Mouse (Mus musculus) hindbrain, embryonic 14.5 days (tissue): ENCODE data around the gene Gng7. TPM values are rescaled to one million over a fixed set of nuclear protein-coding genes. Genes with fewer than 3 reads are reported as not detected.
A peak's percentile ranks its signal among the peaks of the same experiment; 100 is the strongest.

Experiments used
- ATAC-seq: fragments of 200-750 bp; cut with Nextera tagmentation; 2 replicates; pipeline ENCODE4 v1.8.0; 2017; ENCODE audit warnings: moderate number of reproducible peaks, mild to moderate bottlenecking, moderate TSS enrichment, moderate library complexity; ENCODE audit not compliant: low FRiP score
- DNase-seq: peaks from one replicate; pipeline ENCODE4 v3.0.0-alpha.2; 2015; ENCODE audit warnings: low spot score
- H3K27ac ChIP-seq: fragments of 300-500 bp; sonication (generic); 2 replicates; pipeline ENCODE4 v1.5.1; 2014; ENCODE audit warnings: mild to moderate bottlenecking, moderate library complexity
- H3K27me3 ChIP-seq: fragments of 300-500 bp; sonication (generic); 2 replicates; pipeline ENCODE4 v1.6.1; 2014; ENCODE audit warnings: mild to moderate bottlenecking, low read length, mixed read lengths; ENCODE audit not compliant: control insufficient read depth, insufficient read depth
- H3K36me3 ChIP-seq: fragments of 300-500 bp; sonication (generic); replicated peaks from 2 replicates; pipeline ENCODE4 v1.6.1; 2014; ENCODE audit not compliant: control insufficient read depth, insufficient read depth
- H3K4me1 ChIP-seq: fragments of 300-500 bp; sonication (generic); replicated peaks from 2 replicates; pipeline ENCODE4 v1.6.1; 2014; ENCODE audit warnings: antibody characterized with exemption, low read length, mixed read lengths; ENCODE audit not compliant: control insufficient read depth, insufficient read depth
- H3K4me2 ChIP-seq: fragments of 300-500 bp; sonication (generic); replicated peaks from 2 replicates; pipeline ENCODE4 v1.6.1; 2014; ENCODE audit warnings: mild to moderate bottlenecking, moderate library complexity
- H3K4me3 ChIP-seq: fragments of 300-500 bp; sonication (generic); replicated peaks from 2 replicates; pipeline ENCODE4 v1.5.1; 2014; ENCODE audit warnings: mild to moderate bottlenecking, low read length
- H3K9ac ChIP-seq: fragments of 300-500 bp; sonication (generic); 2 replicates; pipeline ENCODE4 v1.6.1; 2014
- H3K9me3 ChIP-seq: fragments of 300-500 bp; sonication (generic); 2 replicates; pipeline ENCODE4 v1.6.1; 2016; ENCODE audit warnings: low read length; ENCODE audit not compliant: control insufficient read depth
- WGBS: fragments of 180-500 bp; shearing (Covaris S2); extraction: QIAGEN DNeasy Blood & Tissue Kit; methylation state at CpG from one replicate; pipeline ENCODE4 v1.1.7; 2014; 5-methylcytosine and 5-hydroxymethylcytosine counted together
- polyA plus RNA-seq: library from polyadenylated mRNA; unstranded; fragments of >200 nt; fragmentation: Nextera tagmentation; extraction: Ambion mirVana; gene quantifications from 2 replicates; pipeline ENCODE4 v1.2.1, GENCODE M21; 2014

The Gng7 gene
- polyA plus RNA-seq, 1 experiment from 2014 or later: 17.7 TPM

DNA sequence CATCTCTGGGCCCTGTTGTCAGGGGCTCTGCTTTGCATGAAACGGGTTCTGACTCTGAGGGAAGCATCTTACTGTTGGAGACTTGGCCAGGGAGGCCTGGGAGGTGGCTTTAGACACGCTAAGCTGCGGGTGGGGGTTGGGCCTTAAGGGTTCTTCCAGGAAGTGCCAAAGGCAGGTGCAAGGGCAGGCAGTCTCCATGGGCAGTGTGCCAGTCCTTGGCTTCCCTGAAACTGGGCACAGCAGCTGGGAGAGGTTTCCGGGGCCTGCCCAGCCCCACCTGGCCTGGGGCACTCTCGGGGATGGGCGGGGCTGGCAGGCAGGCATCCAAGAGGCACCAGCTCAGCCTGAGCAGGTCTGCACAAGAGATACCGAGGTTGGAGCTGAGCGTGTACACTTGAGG is 77.1 kb downstream of the Gng7 start:
- Histone ChIP-seq H3K27ac (peak overlapping the region; percentile 38; the same call in 1 of the 2 replicates), H3K27me3 (peaks cover 48% of the 10 kb centered on the region)

GRCm38 (mm10) chr10:80936810-80937164 is 78.0 kb downstream of the Gng7 start:
- ATAC-seq: no peak
- Histone ChIP-seq H3K4me1 (peaks cover 69% of the 10 kb centered on the region), H3K4me3 (no peak overlapping the region), H3K27ac (no peak overlapping the region), H3K4me2 (peak overlapping the region; percentile 39), H3K36me3 (no peaks in the 10 kb centered on the region), H3K27me3 (peaks cover 55% of the 10 kb centered on the region), H3K9me3 (no peaks in the 10 kb centered on the region), H3K9ac (peak overlapping the region; percentile 28)
- DNase-seq: no peak
- 11% methylated on average over 6 of the region's 6 CpGs for WGBS

More for the DNA sequence above, 77.1 kb downstream of the Gng7 start:
- DNase-seq (no peak), ATAC-seq (no peak)
- no peak overlapping the region for H3K9ac ChIP-seq
- no peaks in the 10 kb centered on the region for H3K36me3 ChIP-seq
- WGBS: 28% methylated on average over 8 of the region's 8 CpGs
- H3K9me3 ChIP-seq: no peaks in the 10 kb centered on the region
- no peak overlapping the region for H3K4me2 ChIP-seq
- H3K4me3 ChIP-seq: no peak overlapping the region
- H3K4me1 ChIP-seq: peaks cover 60% of the 10 kb centered on the region

- Histone ChIP-seq H3K27me3 (peaks cover 61% of the 10 kb centered on the region), H3K4me1 (peaks cover 74% of the 10 kb centered on the region), H3K27ac (peak overlapping the region; percentile 58)
These were observed 78.5 kb downstream of the Gng7 start for GRCm38 (mm10) chr10:80936135-80936809.

DNA sequence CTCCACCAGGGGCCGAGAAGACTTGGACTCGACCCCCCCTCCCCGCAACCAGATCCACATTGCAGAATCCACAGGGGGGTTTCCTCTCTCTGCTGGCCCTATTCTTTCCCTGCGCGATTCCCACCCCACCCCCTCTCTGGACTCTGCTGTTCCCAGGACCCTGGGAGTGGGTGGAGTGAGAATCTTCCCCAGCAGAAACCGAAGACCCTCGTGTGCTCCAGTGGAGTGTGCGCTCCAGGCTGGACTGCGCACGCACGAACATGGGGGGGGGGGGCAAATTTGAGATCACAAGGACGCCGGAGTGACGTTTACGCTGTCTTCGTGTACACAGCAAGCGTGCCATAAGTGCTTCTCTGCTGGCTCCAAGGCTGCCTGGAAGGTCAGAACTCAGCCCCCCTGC is 79.0 kb downstream of the Gng7 start:
- peak overlapping the region; percentile 12 for H3K4me3 ChIP-seq
- WGBS: 4% methylated on average over 17 of the region's 17 CpGs
- peak overlapping the region; percentile 28; the same call in 1 of the 2 replicates for H3K9ac ChIP-seq
- peaks cover 79% of the 10 kb centered on the region for H3K4me1 ChIP-seq
- peaks cover 65% of the 10 kb centered on the region for H3K27me3 ChIP-seq
- H3K9me3 ChIP-seq: no peaks in the 10 kb centered on the region
- DNase-seq (no peak), ATAC-seq (no peak)
- H3K36me3 ChIP-seq: no peaks in the 10 kb centered on the region
- peak overlapping the region; percentile 58; the same call in 1 of the 2 replicates for H3K27ac ChIP-seq
- H3K4me2 ChIP-seq: peak overlapping the region; percentile 39

More at GRCm38 (mm10) chr10:80936135-80936809, 78.5 kb downstream of the Gng7 start:
- peak overlapping the region; percentile 39 for H3K4me2 ChIP-seq
- H3K36me3 ChIP-seq: no peaks in the 10 kb centered on the region
- no peaks in the 10 kb centered on the region for H3K9me3 ChIP-seq
- ATAC-seq: peak; percentile 52; the same call in 1 of the 2 replicates
- H3K4me3 ChIP-seq: peak overlapping the region; percentile 12
- 1% methylated on average over 37 of the region's 37 CpGs for WGBS
- DNase-seq: peak; percentile 75
- peak overlapping the region; percentile 28 for H3K9ac ChIP-seq

DNA sequence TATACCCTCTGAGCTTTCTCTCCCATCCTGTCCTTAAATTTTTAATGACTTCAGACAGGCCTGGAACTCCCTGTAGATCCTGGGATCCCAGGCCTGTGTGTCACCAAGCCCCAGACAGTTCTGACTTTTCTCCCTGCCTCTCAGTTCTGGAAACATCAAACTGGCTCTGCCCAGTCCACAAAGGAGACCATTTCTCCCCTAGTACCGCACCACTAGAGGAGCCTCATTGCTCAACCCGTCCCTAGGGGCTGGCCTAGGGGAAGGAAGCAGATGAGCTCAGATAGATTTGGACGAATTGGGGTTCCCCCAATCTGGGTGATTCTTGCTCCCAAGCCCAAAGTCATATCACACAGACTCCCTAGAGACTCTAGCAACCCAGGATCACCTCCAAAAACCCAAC is 79.5 kb downstream of the Gng7 start:
- no peak for DNase-seq
- Histone ChIP-seq H3K27me3 (peaks cover 69% of the 10 kb centered on the region), H3K4me2 (peak overlapping the region; percentile 39; the same call in 1 of the 2 replicates), H3K9ac (no peak overlapping the region), H3K4me1 (peaks cover 80% of the 10 kb centered on the region), H3K9me3 (no peaks in the 10 kb centered on the region), H3K4me3 (no peak overlapping the region), H3K27ac (no peak overlapping the region), H3K36me3 (no peaks in the 10 kb centered on the region)
- WGBS: 3% methylated on average over 3 of the region's 3 CpGs
- no peak for ATAC-seq

DNA sequence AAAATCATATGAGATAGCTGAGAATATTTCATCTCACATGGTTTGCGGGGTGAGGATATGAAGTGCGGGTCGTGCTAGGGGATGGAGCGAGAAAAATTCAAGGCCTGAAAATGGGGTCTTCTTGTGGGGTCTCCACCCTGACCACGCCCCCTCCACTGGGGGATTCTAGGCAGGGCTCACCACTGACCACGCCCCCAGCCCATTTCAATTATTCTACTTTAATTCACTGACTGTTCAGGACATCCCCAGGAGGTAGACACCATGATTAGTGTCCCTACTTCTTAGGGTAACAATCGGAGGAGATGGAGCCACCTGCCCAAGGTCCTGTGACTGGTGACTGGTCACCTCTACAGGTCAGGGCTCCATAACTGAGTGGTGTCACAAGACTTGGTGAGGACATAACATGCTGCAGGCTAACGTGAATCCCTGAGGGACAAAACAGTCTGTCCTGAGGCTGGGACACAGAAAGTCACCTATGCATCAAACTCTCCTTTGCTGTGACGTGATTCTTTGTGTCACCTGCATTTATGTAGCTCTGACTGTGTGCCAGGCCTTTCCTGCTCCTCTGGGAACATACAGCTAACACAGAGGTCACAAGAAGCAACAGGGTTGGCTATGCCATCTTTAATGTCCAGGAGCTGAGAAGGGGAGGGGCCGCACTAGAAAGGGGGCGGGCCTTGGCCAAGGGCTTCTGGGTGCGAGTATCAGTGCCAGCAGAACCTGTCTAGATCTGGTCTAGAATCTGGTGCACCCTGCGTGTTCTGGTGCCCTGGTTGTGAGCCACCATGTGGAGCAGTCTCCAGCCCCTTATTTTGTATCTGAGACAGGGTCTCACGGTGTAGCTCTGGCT is 80.4 kb downstream of the Gng7 start:
- DNase-seq: no peak
- ATAC-seq: no peak
- H3K9ac ChIP-seq: no peak overlapping the region
- peaks cover 78% of the 10 kb centered on the region for H3K4me1 ChIP-seq
- H3K9me3 ChIP-seq: no peaks in the 10 kb centered on the region
- 33% methylated on average over 14 of the region's 14 CpGs for WGBS
- no peak overlapping the region for H3K4me2 ChIP-seq
- H3K27me3 ChIP-seq: peaks cover 71% of the 10 kb centered on the region
- H3K36me3 ChIP-seq: no peaks in the 10 kb centered on the region
- H3K27ac ChIP-seq: no peak overlapping the region
- H3K4me3 ChIP-seq: no peak overlapping the region

DNA sequence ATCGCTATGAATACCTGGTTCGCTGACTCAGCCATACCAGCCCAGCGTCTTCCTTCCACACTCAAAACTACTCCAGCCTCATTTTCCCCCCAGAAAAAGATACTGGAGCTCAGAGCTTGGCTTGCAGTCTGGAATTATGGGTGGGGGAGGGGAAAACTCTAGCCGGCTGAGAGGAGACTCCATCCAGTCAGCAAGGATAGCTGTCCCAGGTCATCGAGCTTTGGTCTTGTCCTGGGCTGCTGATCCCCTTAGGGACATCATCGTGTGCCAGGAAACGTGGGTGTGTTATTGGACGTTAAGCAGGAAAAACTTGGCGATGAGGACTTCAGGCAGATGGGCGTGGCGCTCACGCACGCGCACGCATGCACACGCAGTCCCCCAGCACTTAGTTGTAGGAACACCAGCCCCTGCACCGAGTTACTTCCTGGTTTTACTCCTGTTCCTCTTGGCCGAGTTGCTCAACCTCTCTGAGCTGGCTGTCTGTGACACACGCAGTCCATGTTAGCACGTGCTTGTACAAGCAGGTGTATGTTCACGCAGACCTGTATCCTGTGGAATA is 81.2 kb downstream of the Gng7 start:
- no peak for DNase-seq
- ATAC-seq: no peak
- H3K27me3 ChIP-seq: peaks cover 71% of the 10 kb centered on the region
- no peaks in the 10 kb centered on the region for H3K36me3 ChIP-seq
- no peak overlapping the region for H3K9ac ChIP-seq
- H3K4me2 ChIP-seq: peak overlapping the region; percentile 30
- no peaks in the 10 kb centered on the region for H3K9me3 ChIP-seq
- WGBS: 4% methylated on average over 21 of the region's 21 CpGs
- H3K4me1 ChIP-seq: peaks cover 75% of the 10 kb centered on the region
- no peak overlapping the region for H3K4me3 ChIP-seq
- H3K27ac ChIP-seq: no peak overlapping the region

DNA sequence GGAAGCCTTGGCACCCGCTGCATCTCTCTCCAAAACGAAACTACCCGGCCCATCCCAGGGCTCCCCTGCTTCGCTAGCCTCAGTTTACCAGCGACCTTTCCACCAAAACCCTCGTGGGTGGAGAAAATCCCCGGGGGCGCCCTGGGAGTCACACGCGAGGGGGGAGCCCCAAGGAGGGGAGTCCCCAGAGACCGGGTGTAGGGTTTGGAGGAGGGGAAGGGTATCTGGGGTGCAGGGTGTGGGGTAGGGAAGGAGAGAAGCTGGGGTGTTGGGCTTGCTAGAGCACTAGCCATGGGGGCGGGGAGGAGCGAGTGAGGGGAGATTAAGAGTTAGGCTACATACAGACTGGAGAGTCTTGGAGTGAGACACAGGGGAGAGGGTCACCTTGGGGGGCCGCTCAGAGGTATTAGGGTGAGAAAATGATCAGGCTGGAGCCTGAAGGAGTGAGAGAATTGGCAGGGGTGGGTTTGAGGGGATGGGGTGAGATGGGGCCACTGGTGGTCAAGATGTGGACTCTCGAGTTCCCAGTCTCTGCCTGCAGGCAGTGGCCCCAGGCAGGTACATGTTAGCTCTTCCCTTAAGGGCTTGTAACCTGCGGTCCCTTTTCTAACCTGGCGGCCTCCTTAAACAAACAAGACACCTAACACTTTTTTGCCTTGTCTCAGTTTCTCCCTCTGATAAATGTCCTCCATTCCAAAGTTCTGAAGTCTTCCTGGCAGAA is 81.9 kb downstream of the Gng7 start:
- Histone ChIP-seq H3K36me3 (no peaks in the 10 kb centered on the region), H3K27ac (no peak overlapping the region), H3K4me2 (peak overlapping the region; percentile 94), H3K9me3 (no peaks in the 10 kb centered on the region), H3K9ac (no peak overlapping the region; the same call in 1 of the 2 replicates), H3K4me1 (peaks cover 69% of the 10 kb centered on the region), H3K4me3 (peak overlapping the region; percentile 40), H3K27me3 (peaks cover 71% of the 10 kb centered on the region)
- 2% methylated on average over 17 of the region's 17 CpGs for WGBS
- no peak for DNase-seq
- ATAC-seq: no peak
